Mouse (Mus musculus): Measurements from ENCODE around the gene Tmem132c.

DNA sequence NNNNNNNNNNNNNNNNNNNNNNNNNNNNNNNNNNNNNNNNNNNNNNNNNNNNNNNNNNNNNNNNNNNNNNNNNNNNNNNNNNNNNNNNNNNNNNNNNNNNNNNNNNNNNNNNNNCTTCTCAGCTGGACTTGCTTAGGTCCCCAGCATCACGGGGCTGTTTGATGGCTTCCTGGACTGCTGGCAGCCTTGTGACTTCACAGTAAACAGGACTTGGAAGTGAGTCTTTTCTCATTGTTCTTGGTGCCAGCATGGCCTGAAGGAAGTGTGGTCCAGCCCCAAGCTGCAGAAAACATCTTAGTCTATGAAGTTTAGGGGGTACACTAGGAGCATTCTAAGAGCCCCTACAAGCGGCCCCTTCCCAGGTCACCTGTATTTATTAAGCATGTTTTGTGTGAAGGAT lies 83.0 kb downstream of the Tmem132c start:
- TF ChIP-seq CTCF (IDR thresholded peaks at IDR 0.05; ENCODE audit: extremely low read depth, insufficient read length, insufficient replicate concordance, low read depth, low read length) (no peak), POLR2A (IDR thresholded peaks at IDR 0.05; ENCODE audit: low read depth, low read length) (no peak)

Measured in small intestine, adult 2 months (tissue).